Mouse (Mus musculus): ENCODE measurements around the gene Neu2.

DNA sequence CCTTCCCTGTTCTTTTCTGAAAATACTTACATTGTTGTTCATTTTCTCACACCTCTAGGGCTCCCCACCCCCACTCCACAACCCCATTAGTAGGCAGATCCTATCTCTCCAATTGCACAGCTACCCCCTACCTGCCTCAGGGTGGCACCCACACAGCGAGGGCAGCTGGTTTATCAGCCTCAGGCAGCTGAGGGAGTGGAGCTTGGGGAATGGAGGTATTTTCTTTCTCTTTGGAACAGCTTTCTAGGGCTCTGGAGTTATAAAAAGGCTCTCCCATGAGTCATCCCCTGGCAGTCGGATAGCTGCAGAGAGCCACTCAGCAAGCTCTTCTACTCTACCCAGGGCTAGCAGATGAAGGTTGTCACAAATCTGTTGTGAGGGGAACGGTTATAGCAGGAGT, 84.6 kb downstream of the Neu2 start:
- TF ChIP-seq CTCF (IDR thresholded peaks at IDR 0.05; ENCODE audit: control insufficient read depth, insufficient read depth, low read length) = no peak
- TF ChIP-seq POLR2A (IDR thresholded peaks at IDR 0.05; ENCODE audit: borderline replicate concordance, control insufficient read depth, low read depth, low read length) = no peak
